Mouse (Mus musculus) limb, embryonic 13.5 days (tissue): ENCODE results near the gene Tekt5. TPM values are rescaled to one million over a fixed set of nuclear protein-coding genes. Genes with fewer than 3 reads are reported as not detected.
A peak's percentile ranks its signal among the peaks of the same experiment; 100 is the strongest.

ENCODE experiments used
- ATAC-seq: fragments of 200-750 bp; cut with Nextera tagmentation; 2 replicates; pipeline ENCODE4 v1.8.0; 2017; ENCODE audit warnings: low read depth, moderate number of reproducible peaks, moderate TSS enrichment; ENCODE audit not compliant: low FRiP score
- H3K27ac ChIP-seq: fragments of 300-500 bp; sonication (generic); 2 replicates; pipeline ENCODE4 v1.5.1; 2015; ENCODE audit warnings: inconsistent platforms, mild to moderate bottlenecking, moderate library complexity
- H3K27me3 ChIP-seq: fragments of 300-500 bp; sonication (generic); 2 replicates; pipeline ENCODE4 v1.6.1; 2015; ENCODE audit warnings: mild to moderate bottlenecking, inconsistent platforms
- H3K36me3 ChIP-seq: fragments of 300-500 bp; sonication (generic); 2 replicates; pipeline ENCODE4 v1.6.1; 2015; ENCODE audit warnings: inconsistent platforms, mild to moderate bottlenecking, moderate library complexity
- H3K4me1 ChIP-seq: fragments of 300-500 bp; sonication (generic); 2 replicates; pipeline ENCODE4 v1.6.1; 2015; ENCODE audit warnings: inconsistent platforms
- H3K4me2 ChIP-seq: fragments of 300-500 bp; sonication (generic); replicated peaks from 2 replicates; pipeline ENCODE4 v1.6.1; 2015; ENCODE audit warnings: inconsistent platforms, mild to moderate bottlenecking, moderate library complexity
- H3K4me3 ChIP-seq: fragments of 300-500 bp; sonication (generic); 2 replicates; pipeline ENCODE4 v1.5.1; 2015; ENCODE audit warnings: moderate library complexity, mild to moderate bottlenecking, inconsistent platforms
- H3K9ac ChIP-seq: fragments of 300-500 bp; sonication (generic); 2 replicates; pipeline ENCODE4 v1.6.1; 2015; ENCODE audit warnings: mild to moderate bottlenecking, inconsistent platforms
- H3K9me3 ChIP-seq: fragments of 300-500 bp; sonication (generic); 2 replicates; pipeline ENCODE4 v1.6.1; 2016; ENCODE audit warnings: inconsistent platforms
- WGBS: fragments of 180-500 bp; shearing (Covaris S2); methylation state at CpG from one replicate; pipeline ENCODE4 v1.1.7; 2015; 5-methylcytosine and 5-hydroxymethylcytosine counted together
- polyA plus RNA-seq: library from polyadenylated mRNA; unstranded; fragments of >200 nt; fragmentation: Nextera tagmentation; extraction: Ambion mirVana; gene quantifications from 2 replicates; pipeline ENCODE4 v1.2.1, GENCODE M21; 2015

Gene Tekt5
- 0.15 and 0.34 TPM in 2 replicates for polyA plus RNA-seq

GRCm38 (mm10) chr16:10394699-10395540 is at the start of gene Tekt5:
Gene Tekt5 (minus strand): TSS chr16:10395490.
- H3K4me3 ChIP-seq = peak within 1 kb of the TSS; percentile 27
- H3K9ac ChIP-seq = no peak within 1 kb of the TSS
- 8% methylated on average over 37 of the region's 37 CpGs for WGBS
- no peak within 1 kb of the TSS for H3K27ac ChIP-seq
- peak within 1 kb of the TSS; percentile 64 for H3K4me2 ChIP-seq
- 0 out of 2 replicates have a peak, but pooled peaks have one; percentile 40 for ATAC-seq
- no peaks in the 10 kb centered on the region for H3K9me3 ChIP-seq
- H3K27me3 ChIP-seq = peaks cover 30% of the 10 kb centered on the region
- H3K36me3 ChIP-seq = no peaks in the 10 kb centered on the region
- peaks cover 8% of the 10 kb centered on the region for H3K4me1 ChIP-seq

DNA sequence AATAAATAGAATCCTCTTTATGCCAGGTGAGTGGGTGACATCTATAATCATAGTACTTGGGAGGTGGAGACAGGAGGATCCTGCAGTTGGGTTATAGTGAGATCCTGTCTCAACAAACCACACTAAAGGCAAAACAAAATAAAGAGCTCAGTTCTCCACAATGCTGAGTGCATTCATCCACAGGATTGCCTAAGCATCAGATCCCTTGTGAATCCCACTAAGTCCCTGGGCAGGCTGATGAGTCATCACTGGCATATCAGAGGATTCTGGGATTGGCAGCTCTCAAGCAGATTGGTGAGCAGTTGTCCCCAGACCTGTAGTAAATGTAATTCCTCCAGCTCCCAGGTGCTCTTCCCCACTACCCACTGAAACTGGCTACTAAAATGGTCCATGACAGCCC is 48.4 kb upstream of the Tekt5 start:
- no peak for ATAC-seq
- Histone ChIP-seq H3K4me3 (no peak overlapping the region), H3K4me1 (peaks cover 28% of the 10 kb centered on the region), H3K27me3 (no peaks in the 10 kb centered on the region), H3K27ac (no peak overlapping the region), H3K4me2 (no peak overlapping the region), H3K36me3 (peaks cover under 1% of the 10 kb centered on the region), H3K9ac (no peak overlapping the region), H3K9me3 (no peaks in the 10 kb centered on the region)

DNA sequence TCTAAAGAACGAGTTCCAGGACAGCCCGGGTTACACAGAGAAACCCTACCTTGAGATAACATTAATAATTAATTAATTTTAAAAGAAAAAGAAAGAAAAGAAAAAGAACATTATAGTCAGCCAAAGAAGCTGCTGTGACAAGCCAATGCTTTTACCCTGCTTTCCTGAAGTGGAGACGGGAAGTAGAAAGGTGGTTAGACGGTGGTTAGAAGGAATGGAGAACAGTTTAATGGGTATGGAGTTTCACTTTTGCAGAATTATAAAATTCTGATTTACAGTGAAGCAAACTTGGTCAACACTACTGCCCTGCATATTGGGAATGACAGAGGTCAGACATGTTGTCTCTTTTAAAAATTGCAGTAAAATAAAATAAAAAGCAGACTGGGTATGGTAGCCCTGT is 46.5 kb upstream of the Tekt5 start:
- Histone ChIP-seq H3K27me3 (no peaks in the 10 kb centered on the region), H3K9me3 (no peaks in the 10 kb centered on the region), H3K9ac (no peak overlapping the region), H3K36me3 (peaks cover 10% of the 10 kb centered on the region), H3K27ac (no peak overlapping the region), H3K4me3 (no peak overlapping the region), H3K4me2 (no peak overlapping the region), H3K4me1 (peaks cover 16% of the 10 kb centered on the region)
- no peak for ATAC-seq
- 86% methylated on average over 4 of the region's 4 CpGs for WGBS

DNA sequence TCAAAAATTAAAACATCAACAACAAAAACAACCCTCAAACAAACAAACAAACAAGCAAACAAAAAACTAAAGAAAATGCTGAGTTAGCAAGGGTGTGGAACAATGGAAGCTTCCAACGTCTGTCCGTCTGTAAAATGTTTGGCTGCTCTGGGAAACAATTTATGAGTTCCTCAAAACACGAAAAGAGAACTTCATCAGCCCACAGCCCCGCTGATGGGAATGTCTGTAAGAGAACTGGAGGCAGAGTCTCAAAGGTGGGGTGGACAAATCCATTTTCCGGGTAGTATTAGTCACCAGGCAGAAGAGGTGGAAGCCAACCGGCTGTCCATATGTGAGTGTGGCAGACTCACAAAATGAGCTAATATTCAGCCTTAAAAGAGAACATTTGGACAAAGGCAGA is 46.0 kb upstream of the Tekt5 start:
- no peak overlapping the region for H3K4me3 ChIP-seq
- WGBS = 81% methylated on average over 6 of the region's 6 CpGs
- no peak for ATAC-seq
- H3K27me3 ChIP-seq = no peaks in the 10 kb centered on the region
- no peaks in the 10 kb centered on the region for H3K9me3 ChIP-seq
- H3K4me2 ChIP-seq = no peak overlapping the region
- H3K27ac ChIP-seq = no peak overlapping the region
- H3K9ac ChIP-seq = no peak overlapping the region
- peaks cover 10% of the 10 kb centered on the region for H3K36me3 ChIP-seq
- H3K4me1 ChIP-seq = peaks cover 12% of the 10 kb centered on the region

DNA sequence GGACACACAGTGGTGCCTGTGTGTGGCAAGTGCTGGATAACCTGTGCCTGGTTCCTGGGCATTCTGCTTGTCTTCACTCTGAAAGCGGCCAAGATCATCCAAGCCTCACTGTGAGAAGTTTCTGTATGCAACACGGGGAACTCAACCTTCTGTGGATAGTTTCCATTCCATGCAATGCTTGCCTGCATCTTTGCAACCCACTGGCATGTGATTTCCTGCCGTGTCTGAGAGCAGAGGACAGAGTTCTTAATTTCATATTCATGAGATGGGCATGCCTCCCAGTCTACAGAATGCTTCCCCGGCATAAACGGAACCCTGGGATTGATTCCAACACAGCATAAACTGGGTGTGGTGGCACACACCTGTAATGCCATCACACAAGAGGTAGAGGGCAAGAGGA is 42.8 kb upstream of the Tekt5 start:
- Histone ChIP-seq H3K4me2 (no peak overlapping the region), H3K27me3 (no peaks in the 10 kb centered on the region), H3K9ac (no peak overlapping the region), H3K4me1 (no peaks in the 10 kb centered on the region), H3K36me3 (peaks cover 10% of the 10 kb centered on the region), H3K9me3 (no peaks in the 10 kb centered on the region), H3K27ac (no peak overlapping the region), H3K4me3 (no peak overlapping the region)
- ATAC-seq = no peak
- WGBS = 87% methylated on average over 5 of the region's 5 CpGs

GRCm38 (mm10) chr16:10436166-10436565 is 40.9 kb upstream of the Tekt5 start:
- Histone ChIP-seq H3K9ac (no peak overlapping the region), H3K27me3 (no peaks in the 10 kb centered on the region), H3K36me3 (peaks cover 15% of the 10 kb centered on the region), H3K4me2 (no peak overlapping the region), H3K27ac (no peak overlapping the region), H3K9me3 (no peaks in the 10 kb centered on the region), H3K4me1 (no peaks in the 10 kb centered on the region), H3K4me3 (no peak overlapping the region)
- ATAC-seq = no peak
- 82% methylated on average over 6 of the region's 6 CpGs for WGBS

- Histone ChIP-seq H3K36me3 (peaks cover 14% of the 10 kb centered on the region; the same call in 1 of the 2 replicates), H3K4me2 (no peak overlapping the region), H3K4me3 (no peak overlapping the region), H3K27me3 (no peaks in the 10 kb centered on the region), H3K9ac (no peak overlapping the region), H3K27ac (no peak overlapping the region), H3K9me3 (no peaks in the 10 kb centered on the region), H3K4me1 (no peaks in the 10 kb centered on the region)
- ATAC-seq = no peak
- 88% methylated on average over 5 of the region's 5 CpGs for WGBS
These were observed 38.1 kb upstream of the Tekt5 start for GRCm38 (mm10) chr16:10433344-10433743.

- no peak for ATAC-seq
- no peak overlapping the region for H3K9ac ChIP-seq
- 87% methylated on average over 4 of the region's 4 CpGs for WGBS
- H3K36me3 ChIP-seq = peaks cover 10% of the 10 kb centered on the region
- H3K4me2 ChIP-seq = no peak overlapping the region
- H3K9me3 ChIP-seq = no peaks in the 10 kb centered on the region
- H3K27ac ChIP-seq = no peak overlapping the region
- H3K4me1 ChIP-seq = no peaks in the 10 kb centered on the region
- no peaks in the 10 kb centered on the region for H3K27me3 ChIP-seq
- no peak overlapping the region for H3K4me3 ChIP-seq
These were observed 37.1 kb upstream of the Tekt5 start for GRCm38 (mm10) chr16:10432387-10432786.

GRCm38 (mm10) chr16:10431911-10432310 is 36.6 kb upstream of the Tekt5 start:
- no peak overlapping the region for H3K4me3 ChIP-seq
- no peaks in the 10 kb centered on the region for H3K9me3 ChIP-seq
- no peaks in the 10 kb centered on the region for H3K27me3 ChIP-seq
- H3K4me2 ChIP-seq = no peak overlapping the region
- no peak overlapping the region for H3K27ac ChIP-seq
- H3K4me1 ChIP-seq = no peaks in the 10 kb centered on the region
- WGBS = 74% methylated on average over 1 of the region's 1 CpGs
- no peak for ATAC-seq
- no peak overlapping the region for H3K9ac ChIP-seq
- peaks cover 15% of the 10 kb centered on the region for H3K36me3 ChIP-seq

GRCm38 (mm10) chr16:10420447-10421054 is 25.3 kb upstream of the Tekt5 start:
- H3K4me3 ChIP-seq = no peak overlapping the region
- no peak overlapping the region for H3K4me2 ChIP-seq
- no peak for ATAC-seq
- H3K36me3 ChIP-seq = peaks cover 99% of the 10 kb centered on the region
- no peak overlapping the region for H3K9ac ChIP-seq
- WGBS = 90% methylated on average over 9 of the region's 9 CpGs
- no peak overlapping the region for H3K27ac ChIP-seq
- no peaks in the 10 kb centered on the region for H3K9me3 ChIP-seq
- H3K27me3 ChIP-seq = no peaks in the 10 kb centered on the region
- H3K4me1 ChIP-seq = no peaks in the 10 kb centered on the region

DNA sequence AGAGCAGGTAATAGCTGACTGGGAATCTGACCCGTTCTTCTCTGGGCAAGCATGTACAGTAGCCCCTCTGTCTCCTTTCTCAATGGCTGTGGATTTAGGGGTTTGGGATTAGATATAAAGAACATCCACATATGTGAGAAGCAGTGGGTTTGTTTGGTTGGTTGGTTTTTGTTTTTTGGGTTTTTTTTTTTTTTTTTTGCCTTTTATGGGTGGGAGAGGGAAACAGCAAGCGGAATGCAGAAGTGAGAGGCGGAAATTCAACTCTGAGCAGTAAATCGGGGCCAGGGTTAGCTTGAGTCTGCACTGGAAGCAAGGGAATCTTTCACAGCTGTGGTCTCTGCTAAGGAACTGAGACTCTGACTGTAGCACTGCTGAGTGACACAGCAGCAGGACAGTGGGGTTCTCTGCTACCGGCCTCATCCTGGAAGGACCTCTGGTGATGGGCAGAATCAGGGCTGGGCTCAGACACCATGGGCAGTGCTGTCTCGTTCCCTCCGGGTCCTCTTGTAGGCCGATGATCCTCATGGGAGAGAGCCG is 22.5 kb upstream of the Tekt5 start:
- WGBS = 89% methylated on average over 9 of the region's 9 CpGs
- Histone ChIP-seq H3K9ac (no peak overlapping the region), H3K4me2 (no peak overlapping the region), H3K27ac (no peak overlapping the region), H3K9me3 (no peaks in the 10 kb centered on the region), H3K4me3 (no peak overlapping the region), H3K36me3 (peaks cover 97% of the 10 kb centered on the region), H3K4me1 (peaks cover 13% of the 10 kb centered on the region), H3K27me3 (no peaks in the 10 kb centered on the region)
- no peak for ATAC-seq

GRCm38 (mm10) chr16:10416866-10417265 is 21.6 kb upstream of the Tekt5 start:
- no peak overlapping the region for H3K9ac ChIP-seq
- 96% methylated on average over 4 of the region's 4 CpGs for WGBS
- no peaks in the 10 kb centered on the region for H3K9me3 ChIP-seq
- H3K4me3 ChIP-seq = no peak overlapping the region
- peaks cover 20% of the 10 kb centered on the region for H3K4me1 ChIP-seq
- no peak overlapping the region for H3K4me2 ChIP-seq
- H3K27me3 ChIP-seq = no peaks in the 10 kb centered on the region
- peaks cover 88% of the 10 kb centered on the region for H3K36me3 ChIP-seq
- no peak for ATAC-seq
- no peak overlapping the region for H3K27ac ChIP-seq
